Mouse (Mus musculus) embryonic facial prominence, embryonic 14.5 days (tissue): ENCODE results near the gene Tbc1d22a. TPM values are rescaled to one million over a fixed set of nuclear protein-coding genes. Genes with fewer than 3 reads are reported as not detected.

Experiments used
- ATAC-seq: fragments of 200-750 bp; cut with Nextera tagmentation; 2 replicates; pipeline ENCODE4 v1.8.0; 2017; ENCODE audit warnings: low read depth, moderate number of reproducible peaks, moderate TSS enrichment
- DNase-seq: peaks from one replicate; pipeline ENCODE4 v3.0.0-alpha.2; 2015; ENCODE audit warnings: low spot score
- H3K27ac ChIP-seq: fragments of 300-500 bp; sonication (generic); replicated peaks from 2 replicates; pipeline ENCODE4 v1.5.1; 2014; ENCODE audit warnings: low read depth, mild to moderate bottlenecking, low read length, moderate library complexity
- H3K27me3 ChIP-seq: fragments of 300-500 bp; sonication (generic); replicated peaks from 2 replicates; pipeline ENCODE4 v1.6.1; 2014; ENCODE audit warnings: low read length; ENCODE audit not compliant: control insufficient read depth, insufficient read depth
- H3K36me3 ChIP-seq: fragments of 300-500 bp; sonication (generic); 2 replicates; pipeline ENCODE4 v1.6.1; 2014; ENCODE audit warnings: low read length, mixed read lengths; ENCODE audit not compliant: control insufficient read depth, insufficient read depth
- H3K4me1 ChIP-seq: fragments of 300-500 bp; sonication (generic); 2 replicates; pipeline ENCODE4 v1.6.1; 2014; ENCODE audit warnings: antibody characterized with exemption, low read length; ENCODE audit not compliant: control insufficient read depth, insufficient read depth
- H3K4me2 ChIP-seq: fragments of 300-500 bp; sonication (generic); 2 replicates; pipeline ENCODE4 v1.6.1; 2014; ENCODE audit warnings: low read depth, mild to moderate bottlenecking, low read length, moderate library complexity, mixed read lengths
- H3K4me3 ChIP-seq: fragments of 300-500 bp; sonication (generic); 2 replicates; pipeline ENCODE4 v1.5.1; 2014; ENCODE audit warnings: low read depth, mild to moderate bottlenecking, low read length
- H3K9ac ChIP-seq: fragments of 300-500 bp; sonication (generic); 2 replicates; pipeline ENCODE4 v1.6.1; 2014; ENCODE audit warnings: low read depth, mild to moderate bottlenecking, low read length, moderate library complexity, mixed read lengths
- H3K9me3 ChIP-seq: fragments of 300-500 bp; sonication (generic); 2 replicates; pipeline ENCODE4 v1.6.1; 2016; ENCODE audit warnings: low read length; ENCODE audit not compliant: control insufficient read depth
- WGBS: fragments of 180-500 bp; shearing (Covaris S2); extraction: QIAGEN DNeasy Blood & Tissue Kit; methylation state at CpG from one replicate; pipeline ENCODE4 v1.1.7; 2014; 5-methylcytosine and 5-hydroxymethylcytosine counted together
- polyA plus RNA-seq: library from polyadenylated mRNA; unstranded; fragments of >200 nt; fragmentation: Nextera tagmentation; extraction: Ambion mirVana; gene quantifications from 2 replicates; pipeline ENCODE4 v1.2.1, GENCODE M21; 2014

The Tbc1d22a gene
- polyA plus RNA-seq, 1 experiment from 2014 or later, result 8.1 TPM

- ATAC-seq, result no peak
- H3K27ac ChIP-seq, result no peak overlapping the region
- peaks cover 2% of the 10 kb centered on the region; the same call in 1 of the 2 replicates for H3K36me3 ChIP-seq
- no peak overlapping the region for H3K4me2 ChIP-seq
- no peak overlapping the region for H3K4me3 ChIP-seq
- no peak overlapping the region for H3K9ac ChIP-seq
- no peaks in the 10 kb centered on the region for H3K27me3 ChIP-seq
- peaks cover 35% of the 10 kb centered on the region for H3K4me1 ChIP-seq
- peak; percentile 13 for DNase-seq
- 70% methylated on average over 4 of the region's 4 CpGs for WGBS
- no peaks in the 10 kb centered on the region for H3K9me3 ChIP-seq
These were observed 44.5 kb upstream of the Tbc1d22a start for GRCm38 (mm10) chr15:86169817-86170110.

GRCm38 (mm10) chr15:86171316-86171715 lies 42.9 kb upstream of the Tbc1d22a start:
- Histone ChIP-seq H3K4me1 (peaks cover 38% of the 10 kb centered on the region), H3K27ac (no peak overlapping the region), H3K4me3 (no peak overlapping the region), H3K4me2 (no peak overlapping the region), H3K27me3 (no peaks in the 10 kb centered on the region), H3K36me3 (no peaks in the 10 kb centered on the region), H3K9ac (no peak overlapping the region), H3K9me3 (no peaks in the 10 kb centered on the region)
- 55% methylated on average over 12 of the region's 12 CpGs for WGBS
- ATAC-seq (no peak), DNase-seq (no peak)

GRCm38 (mm10) chr15:86172124-86172523 lies 42.1 kb upstream of the Tbc1d22a start:
- Histone ChIP-seq H3K4me2 (no peak overlapping the region), H3K4me1 (peaks cover 38% of the 10 kb centered on the region), H3K4me3 (no peak overlapping the region), H3K27me3 (no peaks in the 10 kb centered on the region), H3K27ac (no peak overlapping the region), H3K9me3 (no peaks in the 10 kb centered on the region), H3K9ac (no peak overlapping the region), H3K36me3 (no peaks in the 10 kb centered on the region)
- DNase-seq (no peak), ATAC-seq (no peak)
- 56% methylated on average over 3 of the region's 3 CpGs for WGBS

GRCm38 (mm10) chr15:86172526-86172925 lies 41.7 kb upstream of the Tbc1d22a start:
- Histone ChIP-seq H3K4me1 (peaks cover 38% of the 10 kb centered on the region), H3K9ac (no peak overlapping the region), H3K36me3 (no peaks in the 10 kb centered on the region), H3K27ac (no peak overlapping the region), H3K4me3 (no peak overlapping the region), H3K9me3 (no peaks in the 10 kb centered on the region), H3K27me3 (no peaks in the 10 kb centered on the region), H3K4me2 (no peak overlapping the region)
- WGBS, result 65% methylated on average over 6 of the region's 6 CpGs
- DNase-seq, result no peak
- ATAC-seq, result no peak

- WGBS, result 24% methylated on average over 16 of the region's 16 CpGs
- H3K27me3 ChIP-seq, result no peaks in the 10 kb centered on the region
- H3K27ac ChIP-seq, result peak overlapping the region; percentile 44; the same call in 1 of the 2 replicates
- H3K9ac ChIP-seq, result 0 out of 2 replicates have a peak overlapping the region, but pooled peaks have one; percentile 25
- 0 out of 2 replicates have a peak, but pooled peaks have one; percentile 17 for ATAC-seq
- no peak overlapping the region for H3K4me3 ChIP-seq
- no peaks in the 10 kb centered on the region for H3K36me3 ChIP-seq
- peaks cover 36% of the 10 kb centered on the region for H3K4me1 ChIP-seq
- peak; percentile 63 for DNase-seq
- no peaks in the 10 kb centered on the region for H3K9me3 ChIP-seq
- no peak overlapping the region for H3K4me2 ChIP-seq
These were observed 40.9 kb upstream of the Tbc1d22a start for GRCm38 (mm10) chr15:86173136-86173985.

- 73% methylated on average over 3 of the region's 3 CpGs for WGBS
- ATAC-seq, result no peak
- H3K36me3 ChIP-seq, result no peaks in the 10 kb centered on the region
These were observed 38.8 kb upstream of the Tbc1d22a start for GRCm38 (mm10) chr15:86175253-86176050.

GRCm38 (mm10) chr15:86176166-86176565 lies 38.1 kb upstream of the Tbc1d22a start:
- Histone ChIP-seq H3K4me1 (peaks cover 24% of the 10 kb centered on the region), H3K27me3 (no peaks in the 10 kb centered on the region), H3K4me3 (no peak overlapping the region), H3K4me2 (no peak overlapping the region), H3K9me3 (no peaks in the 10 kb centered on the region), H3K27ac (no peak overlapping the region), H3K9ac (no peak overlapping the region), H3K36me3 (no peaks in the 10 kb centered on the region)
- WGBS, result 77% methylated on average over 10 of the region's 10 CpGs
- no peak for DNase-seq
- no peak for ATAC-seq

More at GRCm38 (mm10) chr15:86175253-86176050, 38.8 kb upstream of the Tbc1d22a start:
- H3K4me3 ChIP-seq, result no peak overlapping the region
- H3K9ac ChIP-seq, result no peak overlapping the region
- H3K9me3 ChIP-seq, result no peaks in the 10 kb centered on the region
- no peak for DNase-seq
- no peak overlapping the region for H3K27ac ChIP-seq
- H3K4me2 ChIP-seq, result no peak overlapping the region
- no peaks in the 10 kb centered on the region for H3K27me3 ChIP-seq
- peaks cover 24% of the 10 kb centered on the region for H3K4me1 ChIP-seq

GRCm38 (mm10) chr15:86176771-86177702 lies 37.2 kb upstream of the Tbc1d22a start:
- Histone ChIP-seq H3K9ac (0 out of 2 replicates have a peak overlapping the region, but pooled peaks have one; percentile 0), H3K4me3 (no peak overlapping the region), H3K27ac (no peak overlapping the region), H3K27me3 (no peaks in the 10 kb centered on the region), H3K9me3 (no peaks in the 10 kb centered on the region), H3K36me3 (no peaks in the 10 kb centered on the region), H3K4me1 (peaks cover 24% of the 10 kb centered on the region), H3K4me2 (no peak overlapping the region)
- DNase-seq, result no peak
- 74% methylated on average over 21 of the region's 22 CpGs for WGBS
- ATAC-seq, result no peak
